Mouse (Mus musculus): ENCODE measurements around the gene Oosp2. TPM values are rescaled to one million over a fixed set of nuclear protein-coding genes. Genes with fewer than 3 reads are reported as not detected.

The Oosp2 gene
- total RNA-seq, 1 experiment: not detected

DNA sequence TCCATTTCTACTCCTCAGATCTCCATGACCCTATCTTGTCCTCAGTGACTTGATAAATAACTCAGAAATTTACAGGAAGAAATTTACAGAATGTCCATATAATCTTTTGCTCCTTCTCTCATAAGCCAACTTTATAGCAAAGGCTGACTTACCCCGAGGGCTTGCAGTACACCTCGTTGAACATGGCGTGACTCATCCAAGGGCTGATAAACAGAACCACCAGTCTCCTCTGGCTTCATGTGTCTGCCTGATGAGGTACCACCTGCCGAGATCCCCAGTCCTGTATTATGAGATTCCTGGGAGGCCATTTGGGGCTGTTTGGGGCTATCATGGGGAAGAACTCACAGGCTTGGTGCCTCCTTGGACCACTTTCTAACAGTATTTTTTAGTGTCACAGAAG, 21.3 kb downstream of the Oosp2 start:
- no peaks in the 10 kb centered on the region for H3K4me1 ChIP-seq (ENCODE audit: control insufficient read depth in 2 of 2, insufficient read depth in 2 of 2, low read length in 2 of 2, poor library complexity in 1 of 2)
- in situ Hi-C loops (cut with MboI; ENCODE audit: low sequenced_read_pairs in 2 of 2, unreplicated experiment in 2 of 2): no loop called here
- H3K9ac ChIP-seq (ENCODE audit: insufficient read depth, low read depth, low read length, poor library complexity, severe bottlenecking): no peak overlapping the region
- TF ChIP-seq MAFK (IDR thresholded peaks at IDR 0.05; ENCODE audit: insufficient read depth, low read depth, low read length) (no peak), ZC3H11A (IDR thresholded peaks at IDR 0.05; ENCODE audit: borderline replicate concordance, low read depth, low read length) (no peak), ZNF384 (IDR thresholded peaks at IDR 0.05; ENCODE audit: low read depth, low read length) (no peak), HCFC1 (IDR thresholded peaks at IDR 0.05; ENCODE audit: borderline replicate concordance, insufficient read depth, low read length) (no peak), CHD2 (IDR thresholded peaks at IDR 0.05; ENCODE audit: low read depth, low read length) (no peak)
- no peak overlapping the region for H3K4me3 ChIP-seq (ENCODE audit: insufficient read depth in 1 of 2, low read depth in 1 of 2, low read length in 2 of 2, poor library complexity in 1 of 2, severe bottlenecking in 1 of 2)
- H3K9me3 ChIP-seq (ENCODE audit: control insufficient read depth, insufficient read depth, low read depth, low read length): no peaks in the 10 kb centered on the region
- no peak for DNase-seq (ENCODE audit: low read depth, low spot score)
- H3K36me3 ChIP-seq (ENCODE audit: control insufficient read depth, insufficient read depth, low read length, poor library complexity, severe bottlenecking): no peaks in the 10 kb centered on the region
- no peak overlapping the region for H3K27ac ChIP-seq (ENCODE audit: insufficient read depth, low read depth, low read length, poor library complexity, severe bottlenecking)

DNA sequence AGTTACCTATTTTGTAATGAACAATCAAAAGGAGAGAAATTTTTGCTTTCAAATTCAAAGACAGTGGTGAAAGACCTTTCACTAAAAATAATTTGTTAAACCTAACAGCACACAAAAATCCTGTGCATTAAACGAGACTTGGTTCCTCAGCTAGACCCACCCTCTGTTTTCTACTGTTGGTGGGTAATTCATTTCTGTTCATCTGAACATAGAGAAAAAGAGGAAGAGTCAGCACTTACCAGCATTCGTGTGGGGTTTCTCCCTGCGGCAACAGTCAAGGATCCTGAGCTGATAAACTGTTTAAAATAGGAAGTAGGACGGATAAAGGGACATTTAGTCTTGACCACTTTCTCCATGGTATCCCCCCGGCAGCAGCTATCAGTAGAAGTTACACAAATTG, 24.8 kb downstream of the Oosp2 start:
- no peaks in the 10 kb centered on the region for H3K9me3 ChIP-seq (ENCODE audit: control insufficient read depth, insufficient read depth, low read depth, low read length)
- no peaks in the 10 kb centered on the region for H3K36me3 ChIP-seq (ENCODE audit: control insufficient read depth, insufficient read depth, low read length, poor library complexity, severe bottlenecking)
- in situ Hi-C loops (cut with MboI; ENCODE audit: low sequenced_read_pairs in 2 of 2, unreplicated experiment in 2 of 2): no loop called here
- TF ChIP-seq ZNF384 (IDR thresholded peaks at IDR 0.05; ENCODE audit: low read depth, low read length) (no peak), ZC3H11A (IDR thresholded peaks at IDR 0.05; ENCODE audit: borderline replicate concordance, low read depth, low read length) (no peak), HCFC1 (IDR thresholded peaks at IDR 0.05; ENCODE audit: borderline replicate concordance, insufficient read depth, low read length) (no peak), CHD2 (IDR thresholded peaks at IDR 0.05; ENCODE audit: low read depth, low read length) (no peak), MAFK (IDR thresholded peaks at IDR 0.05; ENCODE audit: insufficient read depth, low read depth, low read length) (no peak)
- H3K9ac ChIP-seq (ENCODE audit: insufficient read depth, low read depth, low read length, poor library complexity, severe bottlenecking): no peak overlapping the region
- no peak overlapping the region for H3K4me3 ChIP-seq (ENCODE audit: insufficient read depth in 1 of 2, low read depth in 1 of 2, low read length in 2 of 2, poor library complexity in 1 of 2, severe bottlenecking in 1 of 2)
- no peak overlapping the region for H3K27ac ChIP-seq (ENCODE audit: insufficient read depth, low read depth, low read length, poor library complexity, severe bottlenecking)
- no peaks in the 10 kb centered on the region for H3K4me1 ChIP-seq (ENCODE audit: control insufficient read depth in 2 of 2, insufficient read depth in 2 of 2, low read length in 2 of 2, poor library complexity in 1 of 2)
- no peak for DNase-seq (ENCODE audit: low read depth, low spot score)

DNA sequence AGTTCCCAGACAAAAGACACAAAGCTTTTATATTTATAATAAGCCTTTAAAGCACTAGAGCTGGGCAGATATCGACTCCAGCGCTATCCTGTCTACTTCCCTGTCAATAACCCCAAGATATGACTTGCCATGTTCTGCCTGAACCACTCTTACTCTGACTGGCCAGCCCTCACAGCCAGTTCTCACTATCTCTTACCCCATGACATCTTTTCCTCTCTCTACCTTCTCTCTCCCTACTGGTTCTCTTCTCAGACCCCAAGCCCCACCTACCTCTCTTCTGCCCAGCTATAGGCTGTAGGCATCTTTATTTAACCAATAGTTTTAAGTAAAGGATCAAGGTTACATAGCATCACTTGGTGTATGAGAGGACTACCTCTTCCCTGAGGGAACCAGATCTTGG, 26.0 kb downstream of the Oosp2 start:
- in situ Hi-C loops (cut with MboI; ENCODE audit: low sequenced_read_pairs in 2 of 2, unreplicated experiment in 2 of 2): no loop called here
- Histone ChIP-seq H3K36me3 (ENCODE audit: control insufficient read depth, insufficient read depth, low read length, poor library complexity, severe bottlenecking) (no peaks in the 10 kb centered on the region), H3K4me3 (ENCODE audit: insufficient read depth in 1 of 2, low read depth in 1 of 2, low read length in 2 of 2, poor library complexity in 1 of 2, severe bottlenecking in 1 of 2) (no peak overlapping the region), H3K4me1 (ENCODE audit: control insufficient read depth in 2 of 2, insufficient read depth in 2 of 2, low read length in 2 of 2, poor library complexity in 1 of 2) (no peaks in the 10 kb centered on the region), H3K27ac (ENCODE audit: insufficient read depth, low read depth, low read length, poor library complexity, severe bottlenecking) (no peak overlapping the region), H3K9me3 (ENCODE audit: control insufficient read depth, insufficient read depth, low read depth, low read length) (no peaks in the 10 kb centered on the region), H3K9ac (ENCODE audit: insufficient read depth, low read depth, low read length, poor library complexity, severe bottlenecking) (no peak overlapping the region)
- TF ChIP-seq ZC3H11A (IDR thresholded peaks at IDR 0.05; ENCODE audit: borderline replicate concordance, low read depth, low read length) (no peak), MAFK (IDR thresholded peaks at IDR 0.05; ENCODE audit: insufficient read depth, low read depth, low read length) (no peak), ZNF384 (IDR thresholded peaks at IDR 0.05; ENCODE audit: low read depth, low read length) (no peak), HCFC1 (IDR thresholded peaks at IDR 0.05; ENCODE audit: borderline replicate concordance, insufficient read depth, low read length) (no peak), CHD2 (IDR thresholded peaks at IDR 0.05; ENCODE audit: low read depth, low read length) (no peak)
- DNase-seq (ENCODE audit: low read depth, low spot score): no peak

DNA sequence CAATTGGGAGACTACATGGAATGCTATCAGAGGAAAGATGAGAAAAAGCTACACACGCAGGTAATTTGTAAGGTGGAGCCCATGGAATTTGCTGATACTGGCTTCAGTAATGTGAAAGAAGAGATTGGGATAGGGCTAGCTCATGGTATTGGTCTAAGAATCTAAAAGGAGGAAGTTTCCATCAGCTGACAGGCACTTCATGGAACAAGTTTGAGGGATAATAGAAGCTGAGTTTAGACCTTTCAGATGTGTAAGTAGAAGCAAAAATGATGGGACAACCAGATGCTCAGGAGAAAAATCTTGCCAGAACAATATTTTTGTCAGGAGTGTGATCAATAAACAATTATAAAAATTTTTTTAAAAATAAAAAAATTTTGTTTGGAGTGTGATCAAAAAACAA, 26.6 kb downstream of the Oosp2 start:
- Histone ChIP-seq H3K4me1 (ENCODE audit: control insufficient read depth in 2 of 2, insufficient read depth in 2 of 2, low read length in 2 of 2, poor library complexity in 1 of 2) (no peaks in the 10 kb centered on the region), H3K36me3 (ENCODE audit: control insufficient read depth, insufficient read depth, low read length, poor library complexity, severe bottlenecking) (no peaks in the 10 kb centered on the region), H3K4me3 (ENCODE audit: insufficient read depth in 1 of 2, low read depth in 1 of 2, low read length in 2 of 2, poor library complexity in 1 of 2, severe bottlenecking in 1 of 2) (no peak overlapping the region), H3K9me3 (ENCODE audit: control insufficient read depth, insufficient read depth, low read depth, low read length) (no peaks in the 10 kb centered on the region), H3K27ac (ENCODE audit: insufficient read depth, low read depth, low read length, poor library complexity, severe bottlenecking) (no peak overlapping the region), H3K9ac (ENCODE audit: insufficient read depth, low read depth, low read length, poor library complexity, severe bottlenecking) (no peak overlapping the region)
- DNase-seq (ENCODE audit: low read depth, low spot score): no peak
- TF ChIP-seq CHD2 (IDR thresholded peaks at IDR 0.05; ENCODE audit: low read depth, low read length) (no peak), MAFK (IDR thresholded peaks at IDR 0.05; ENCODE audit: insufficient read depth, low read depth, low read length) (no peak), ZNF384 (IDR thresholded peaks at IDR 0.05; ENCODE audit: low read depth, low read length) (no peak), ZC3H11A (IDR thresholded peaks at IDR 0.05; ENCODE audit: borderline replicate concordance, low read depth, low read length) (no peak), HCFC1 (IDR thresholded peaks at IDR 0.05; ENCODE audit: borderline replicate concordance, insufficient read depth, low read length) (no peak)
- in situ Hi-C loops (cut with MboI; ENCODE audit: low sequenced_read_pairs in 2 of 2, unreplicated experiment in 2 of 2): no loop called here

DNA sequence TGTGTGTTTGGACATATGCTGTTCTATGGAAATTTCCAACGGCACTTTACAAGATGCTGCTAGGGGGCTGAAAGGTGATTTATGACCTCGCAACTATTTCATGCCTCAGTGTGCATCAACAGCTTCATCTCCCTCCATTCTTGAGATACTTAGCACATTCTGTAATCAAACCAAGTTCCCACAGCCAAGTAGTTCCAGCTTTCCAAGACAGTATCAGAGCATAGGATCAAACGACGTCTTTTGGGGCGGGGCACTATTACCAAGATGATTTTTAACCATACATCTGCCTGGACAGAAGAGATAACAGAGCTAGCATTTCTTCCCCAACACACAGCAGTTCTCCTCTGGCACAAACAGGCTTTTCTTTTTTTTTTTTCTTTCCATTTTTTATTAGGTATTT, 35.1 kb downstream of the Oosp2 start:
- Histone ChIP-seq H3K9ac (ENCODE audit: insufficient read depth, low read depth, low read length, poor library complexity, severe bottlenecking) (no peak overlapping the region), H3K4me1 (ENCODE audit: control insufficient read depth in 2 of 2, insufficient read depth in 2 of 2, low read length in 2 of 2, poor library complexity in 1 of 2) (no peaks in the 10 kb centered on the region), H3K27ac (ENCODE audit: insufficient read depth, low read depth, low read length, poor library complexity, severe bottlenecking) (no peak overlapping the region), H3K36me3 (ENCODE audit: control insufficient read depth, insufficient read depth, low read length, poor library complexity, severe bottlenecking) (no peaks in the 10 kb centered on the region), H3K9me3 (ENCODE audit: control insufficient read depth, insufficient read depth, low read depth, low read length) (no peaks in the 10 kb centered on the region), H3K4me3 (ENCODE audit: insufficient read depth in 1 of 2, low read depth in 1 of 2, low read length in 2 of 2, poor library complexity in 1 of 2, severe bottlenecking in 1 of 2) (no peak overlapping the region)
- in situ Hi-C loops (cut with MboI; ENCODE audit: low sequenced_read_pairs in 2 of 2, unreplicated experiment in 2 of 2): no loop called here
- DNase-seq (ENCODE audit: low read depth, low spot score): no peak
- TF ChIP-seq ZNF384 (IDR thresholded peaks at IDR 0.05; ENCODE audit: low read depth, low read length): no peak
- TF ChIP-seq ZC3H11A (IDR thresholded peaks at IDR 0.05; ENCODE audit: borderline replicate concordance, low read depth, low read length): no peak
- TF ChIP-seq MAFK (IDR thresholded peaks at IDR 0.05; ENCODE audit: insufficient read depth, low read depth, low read length): no peak
- no peak for TF ChIP-seq HCFC1 (IDR thresholded peaks at IDR 0.05; ENCODE audit: borderline replicate concordance, insufficient read depth, low read length)
- TF ChIP-seq CHD2 (IDR thresholded peaks at IDR 0.05; ENCODE audit: low read depth, low read length): no peak

Measured in ES-E14 (cell line).